Mouse (Mus musculus): ENCODE measurements at regions not wholly inside any gene's neighbourhood (a gene's known extent, or its start where the extent isn't known, plus 50 kb on each side); places are given as distances from the start of the nearest gene placed in this dataset.

DNA sequence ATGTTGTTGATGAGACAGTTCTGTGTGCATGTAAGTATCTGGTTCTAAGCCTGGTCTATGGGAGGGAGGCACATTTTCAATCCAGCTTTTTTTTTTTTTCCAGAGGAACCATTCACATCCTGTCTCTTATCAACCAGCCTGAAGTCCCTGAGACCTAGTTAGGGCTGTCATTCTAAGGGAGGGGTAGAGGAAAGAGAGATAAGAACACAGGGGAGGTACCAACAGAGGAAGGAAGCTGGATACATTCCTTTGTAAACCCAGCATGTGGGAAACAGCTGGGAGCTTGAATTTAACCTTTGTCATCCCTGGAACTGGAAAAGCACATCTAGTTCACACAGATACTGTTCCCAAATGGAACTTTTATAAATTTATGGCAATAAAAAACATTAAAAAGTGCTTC is 351.0 kb upstream of the Adamts5 start:
- DNase-seq = no peak

DNA sequence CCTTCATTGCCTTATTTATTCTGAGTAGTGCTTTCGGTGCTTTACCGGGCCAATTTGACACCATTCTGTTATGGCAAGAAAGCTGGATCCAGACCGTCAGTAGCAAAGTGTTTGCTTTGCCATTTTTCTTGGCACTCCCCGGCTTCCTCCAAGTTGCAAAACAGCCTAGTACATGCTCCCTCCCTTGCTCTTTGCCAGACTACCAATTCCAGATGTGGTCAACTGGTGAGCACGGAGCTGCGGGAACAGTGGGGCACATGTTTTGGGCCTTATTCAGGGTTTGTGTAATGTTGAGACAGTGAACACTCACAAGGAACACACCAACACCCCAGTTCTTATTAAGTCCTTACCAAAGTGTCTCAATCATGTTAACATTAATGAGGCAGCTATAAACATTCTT is 348.4 kb upstream of the Adamts5 start:
- H3K27me3 ChIP-seq (ENCODE audit: control insufficient read depth, insufficient read depth, low read length) = no peaks in the 10 kb centered on the region
- H3K4me3 ChIP-seq (replicated peaks; ENCODE audit: insufficient read depth, low read depth, low read length) = no peak overlapping the region
- TF ChIP-seq POLR2A (IDR thresholded peaks at IDR 0.05; ENCODE audit: borderline replicate concordance, insufficient read depth, low read length) (no peak), CTCF (IDR thresholded peaks at IDR 0.05; ENCODE audit: borderline replicate concordance, insufficient read depth, low read depth, low read length) (no peak)
- H3K27ac ChIP-seq (ENCODE audit: insufficient read depth, low read length) = no peak overlapping the region
- DNase-seq = no peak
- H3K4me1 ChIP-seq (ENCODE audit: control insufficient read depth, insufficient read depth, low read length) = no peaks in the 10 kb centered on the region
- 88% methylated on average over 6 of the region's 6 CpGs for WGBS

More for the DNA sequence above, 351.0 kb upstream of the Adamts5 start:
- TF ChIP-seq CTCF (IDR thresholded peaks at IDR 0.05; ENCODE audit: borderline replicate concordance, insufficient read depth, low read depth, low read length) = no peak
- no peaks in the 10 kb centered on the region for H3K27me3 ChIP-seq (ENCODE audit: control insufficient read depth, insufficient read depth, low read length)
- no peak overlapping the region for H3K4me3 ChIP-seq (replicated peaks; ENCODE audit: insufficient read depth, low read depth, low read length)
- no peaks in the 10 kb centered on the region for H3K4me1 ChIP-seq (ENCODE audit: control insufficient read depth, insufficient read depth, low read length)
- no peak overlapping the region for H3K27ac ChIP-seq (ENCODE audit: insufficient read depth, low read length)

DNA sequence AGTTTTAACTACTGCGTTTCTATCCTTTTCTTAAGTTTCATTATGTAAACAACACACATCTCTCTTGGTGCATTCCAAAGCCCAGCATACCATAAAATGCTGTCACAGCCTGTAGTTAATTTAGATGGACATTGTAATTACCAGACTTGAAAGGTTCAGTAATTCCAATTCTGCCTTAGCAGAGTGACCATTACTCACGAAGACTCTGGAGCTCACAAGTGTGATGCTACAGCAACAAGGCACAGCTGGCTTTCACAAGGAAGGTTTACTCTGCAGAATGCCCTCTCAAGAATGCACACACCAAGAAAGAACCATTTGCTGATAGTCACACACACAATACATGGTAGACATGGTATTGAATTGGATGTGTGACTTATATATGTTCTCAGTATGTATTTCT is 342.6 kb upstream of the Adamts5 start:
- H3K4me3 ChIP-seq (replicated peaks; ENCODE audit: insufficient read depth, low read depth, low read length) = no peak overlapping the region
- H3K27me3 ChIP-seq (ENCODE audit: control insufficient read depth, insufficient read depth, low read length) = no peaks in the 10 kb centered on the region
- H3K4me1 ChIP-seq (ENCODE audit: control insufficient read depth, insufficient read depth, low read length) = no peaks in the 10 kb centered on the region
- no peak overlapping the region for H3K27ac ChIP-seq (ENCODE audit: insufficient read depth, low read length)
- TF ChIP-seq POLR2A (IDR thresholded peaks at IDR 0.05; ENCODE audit: borderline replicate concordance, insufficient read depth, low read length) = no peak
- no peak for TF ChIP-seq CTCF (IDR thresholded peaks at IDR 0.05; ENCODE audit: borderline replicate concordance, insufficient read depth, low read depth, low read length)
- DNase-seq = no peak
- WGBS = 80% methylated on average over 2 of the region's 2 CpGs

DNA sequence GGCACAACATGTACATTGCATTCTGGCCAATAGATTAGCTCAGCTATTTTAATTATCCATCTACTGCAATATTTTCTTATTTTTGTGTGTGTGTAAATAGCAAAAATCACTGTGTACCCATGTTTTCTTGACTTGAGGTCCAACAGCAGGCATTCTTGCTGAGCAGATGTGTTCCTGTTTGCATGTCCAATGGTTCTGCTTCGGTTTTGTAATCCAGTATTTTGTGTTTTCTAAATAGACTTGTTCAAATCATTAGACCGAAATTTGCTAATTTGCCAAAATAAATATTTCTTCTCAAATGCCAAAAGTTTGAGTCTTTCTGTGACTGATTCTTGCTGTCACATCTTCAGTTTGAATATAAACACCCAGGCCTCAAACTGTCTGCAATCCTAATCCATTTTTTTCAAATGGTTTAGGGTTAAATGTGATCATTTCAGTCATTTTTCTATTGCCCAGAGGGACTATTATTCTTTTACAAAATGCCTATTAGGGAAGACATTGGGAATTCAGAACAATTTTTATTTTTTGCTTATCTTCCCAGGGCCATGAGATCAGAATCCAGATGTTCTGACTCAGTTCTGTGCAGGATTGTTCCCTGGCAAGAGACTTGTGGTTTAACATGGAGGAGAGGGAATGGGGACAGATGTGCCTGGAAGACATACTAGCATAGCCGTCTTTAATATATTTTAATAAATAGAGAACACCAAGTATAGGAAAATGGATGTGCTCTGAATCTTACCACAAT is 341.3 kb upstream of the Adamts5 start:
- H3K27ac ChIP-seq (ENCODE audit: insufficient read depth, low read length) = no peak overlapping the region

DNA sequence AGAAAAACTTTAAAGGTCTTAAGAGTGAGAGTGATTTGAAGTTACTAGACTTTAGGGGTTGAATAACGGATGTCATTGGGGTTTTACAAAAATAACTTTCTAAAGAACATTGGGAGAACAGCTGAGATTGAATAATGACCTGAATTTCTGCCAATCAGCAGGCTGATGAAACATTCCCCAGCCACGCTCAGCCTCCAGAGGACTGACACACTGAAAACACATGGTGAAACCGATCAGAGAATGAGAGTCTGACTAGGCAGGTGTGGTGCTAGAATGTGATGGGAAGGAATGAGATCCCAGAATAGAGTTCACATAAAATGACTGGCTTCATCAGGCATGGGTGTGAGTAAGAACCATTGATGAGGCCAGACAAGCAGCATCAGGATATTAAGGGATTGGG is 321.4 kb upstream of the Adamts5 start:
- DNase-seq = no peak
- Histone ChIP-seq H3K4me1 (ENCODE audit: control insufficient read depth, insufficient read depth, low read length) (no peaks in the 10 kb centered on the region), H3K4me3 (replicated peaks; ENCODE audit: insufficient read depth, low read depth, low read length) (no peak overlapping the region), H3K27ac (ENCODE audit: insufficient read depth, low read length) (no peak overlapping the region), H3K27me3 (ENCODE audit: control insufficient read depth, insufficient read depth, low read length) (no peaks in the 10 kb centered on the region)
- TF ChIP-seq POLR2A (IDR thresholded peaks at IDR 0.05; ENCODE audit: borderline replicate concordance, insufficient read depth, low read length) = no peak
- TF ChIP-seq CTCF (IDR thresholded peaks at IDR 0.05; ENCODE audit: borderline replicate concordance, insufficient read depth, low read depth, low read length) = no peak
- WGBS = 35% methylated on average over 3 of the region's 3 CpGs

More for the DNA sequence above, 341.3 kb upstream of the Adamts5 start:
- DNase-seq = no peak
- WGBS = 87% methylated on average over 3 of the region's 3 CpGs
- no peaks in the 10 kb centered on the region for H3K4me1 ChIP-seq (ENCODE audit: control insufficient read depth, insufficient read depth, low read length)
- TF ChIP-seq POLR2A (IDR thresholded peaks at IDR 0.05; ENCODE audit: borderline replicate concordance, insufficient read depth, low read length) (no peak), CTCF (IDR thresholded peaks at IDR 0.05; ENCODE audit: borderline replicate concordance, insufficient read depth, low read depth, low read length) (no peak)
- H3K4me3 ChIP-seq (replicated peaks; ENCODE audit: insufficient read depth, low read depth, low read length) = no peak overlapping the region
- no peaks in the 10 kb centered on the region for H3K27me3 ChIP-seq (ENCODE audit: control insufficient read depth, insufficient read depth, low read length)

DNA sequence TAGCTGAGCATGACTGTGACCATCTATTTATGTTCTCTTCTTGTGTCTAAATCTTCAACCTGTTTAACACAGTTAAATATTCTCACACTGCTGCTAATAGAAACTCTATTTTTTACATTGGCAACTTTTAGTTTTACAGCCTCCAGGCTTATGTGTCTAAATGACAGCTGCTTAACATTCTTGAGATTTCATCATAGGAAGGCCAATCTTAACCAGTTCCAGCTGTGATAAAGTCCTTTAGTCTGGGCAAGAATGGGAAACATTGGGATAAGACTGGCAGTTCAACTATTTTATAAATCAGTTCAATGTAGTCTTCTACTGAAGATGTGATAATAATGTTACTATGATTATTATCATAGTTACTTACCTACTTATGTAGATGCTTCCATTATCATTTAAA is 308.9 kb upstream of the Adamts5 start:
- H3K27me3 ChIP-seq (ENCODE audit: control insufficient read depth, insufficient read depth, low read length) = no peaks in the 10 kb centered on the region
- no peak for DNase-seq
- no peak overlapping the region for H3K27ac ChIP-seq (ENCODE audit: insufficient read depth, low read length)
- TF ChIP-seq POLR2A (IDR thresholded peaks at IDR 0.05; ENCODE audit: borderline replicate concordance, insufficient read depth, low read length) (no peak), CTCF (IDR thresholded peaks at IDR 0.05; ENCODE audit: borderline replicate concordance, insufficient read depth, low read depth, low read length) (no peak)
- H3K4me1 ChIP-seq (ENCODE audit: control insufficient read depth, insufficient read depth, low read length) = no peaks in the 10 kb centered on the region
- H3K4me3 ChIP-seq (replicated peaks; ENCODE audit: insufficient read depth, low read depth, low read length) = no peak overlapping the region

DNA sequence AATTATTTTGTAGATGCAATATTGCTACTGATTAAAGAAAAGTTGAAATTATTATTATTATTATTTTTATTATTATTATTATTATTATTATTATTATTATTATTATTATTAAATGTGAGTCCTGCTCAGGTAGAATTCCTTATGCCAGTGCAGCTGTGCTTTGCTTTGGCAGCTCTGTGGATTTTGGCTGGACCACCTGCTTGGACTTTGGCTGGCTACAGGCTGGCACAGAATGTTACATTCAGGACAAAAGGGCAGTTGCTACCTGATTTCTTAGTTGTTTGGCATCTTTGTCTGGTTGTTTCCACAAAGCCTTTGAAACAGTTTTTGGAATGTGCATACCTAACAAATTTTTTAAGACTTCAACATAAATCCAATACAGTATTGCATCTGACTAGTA is 307.7 kb upstream of the Adamts5 start:
- Histone ChIP-seq H3K4me3 (replicated peaks; ENCODE audit: insufficient read depth, low read depth, low read length) (no peak overlapping the region), H3K27me3 (ENCODE audit: control insufficient read depth, insufficient read depth, low read length) (no peaks in the 10 kb centered on the region), H3K27ac (ENCODE audit: insufficient read depth, low read length) (no peak overlapping the region), H3K4me1 (ENCODE audit: control insufficient read depth, insufficient read depth, low read length) (no peaks in the 10 kb centered on the region)
- no peak for TF ChIP-seq POLR2A (IDR thresholded peaks at IDR 0.05; ENCODE audit: borderline replicate concordance, insufficient read depth, low read length)
- TF ChIP-seq CTCF (IDR thresholded peaks at IDR 0.05; ENCODE audit: borderline replicate concordance, insufficient read depth, low read depth, low read length) = no peak
- peak in 1 of 2 experiments; percentile 23 for DNase-seq

DNA sequence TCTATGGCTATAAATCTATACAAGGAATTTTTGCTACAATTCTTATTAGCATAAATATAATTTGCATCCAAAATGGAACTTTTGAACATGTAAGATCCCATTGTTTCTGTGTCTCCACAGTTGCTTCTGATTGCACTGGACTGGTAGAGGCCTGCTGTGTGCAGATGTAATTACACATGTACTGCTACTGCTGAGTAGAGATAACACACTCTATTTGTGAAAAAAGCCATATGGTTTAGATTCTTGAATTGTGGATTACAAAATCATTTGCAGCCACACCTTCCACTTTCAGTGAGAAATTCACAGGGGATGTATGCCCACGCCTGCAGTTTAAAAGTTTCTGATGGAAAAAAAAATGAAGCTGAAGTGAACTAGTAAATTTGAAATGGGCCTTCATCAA is 288.2 kb upstream of the Adamts5 start:
- WGBS = 95% methylated on average over 1 of the region's 1 CpGs
- no peak for TF ChIP-seq CTCF (IDR thresholded peaks at IDR 0.05; ENCODE audit: borderline replicate concordance, insufficient read depth, low read depth, low read length)
- no peak for TF ChIP-seq POLR2A (IDR thresholded peaks at IDR 0.05; ENCODE audit: borderline replicate concordance, insufficient read depth, low read length)
- no peak for DNase-seq
- H3K4me1 ChIP-seq (ENCODE audit: control insufficient read depth, insufficient read depth, low read length) = no peaks in the 10 kb centered on the region
- no peak overlapping the region for H3K27ac ChIP-seq (ENCODE audit: insufficient read depth, low read length)
- H3K4me3 ChIP-seq (replicated peaks; ENCODE audit: insufficient read depth, low read depth, low read length) = no peak overlapping the region
- H3K27me3 ChIP-seq (ENCODE audit: control insufficient read depth, insufficient read depth, low read length) = no peaks in the 10 kb centered on the region
